Mouse (Mus musculus): ENCODE data around the gene Pithd1.
"Not testable (repeated sequence)": the region's sequence is repeated elsewhere in the genome, so short reads cannot be mapped to it uniquely, and the experiment has no call there.

The Pithd1 gene

GRCm38 (mm10) chr4:135986301-135986942, 642 bp downstream of the Pithd1 start:
- DNase-seq (ENCODE audit: low read depth, low spot score), result peak; percentile 28

DNA sequence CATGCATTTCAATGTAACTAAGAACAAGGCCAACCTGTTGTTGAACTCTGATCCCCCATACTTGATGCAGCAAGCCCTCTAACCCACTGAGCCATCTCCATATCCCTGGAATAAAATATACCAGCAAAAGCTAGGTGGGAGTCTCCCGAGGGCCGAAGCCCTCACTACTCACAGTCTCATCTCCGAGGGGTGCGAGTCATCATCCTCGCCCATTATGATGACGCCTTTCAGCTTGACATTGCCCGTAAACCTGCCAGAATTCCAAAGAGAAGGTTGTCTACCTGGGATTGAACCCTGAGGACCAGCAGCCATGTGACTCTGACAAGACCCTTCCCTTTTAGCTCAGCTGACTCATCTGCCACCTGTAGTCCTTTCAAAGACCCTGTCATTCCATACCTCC, 1.3 kb downstream of the Pithd1 start:
- no peak for DNase-seq (ENCODE audit: low read depth, low spot score)

GRCm38 (mm10) chr4:135985193-135985592, 1.9 kb downstream of the Pithd1 start:
- no peak for DNase-seq (ENCODE audit: low read depth, low spot score)

DNA sequence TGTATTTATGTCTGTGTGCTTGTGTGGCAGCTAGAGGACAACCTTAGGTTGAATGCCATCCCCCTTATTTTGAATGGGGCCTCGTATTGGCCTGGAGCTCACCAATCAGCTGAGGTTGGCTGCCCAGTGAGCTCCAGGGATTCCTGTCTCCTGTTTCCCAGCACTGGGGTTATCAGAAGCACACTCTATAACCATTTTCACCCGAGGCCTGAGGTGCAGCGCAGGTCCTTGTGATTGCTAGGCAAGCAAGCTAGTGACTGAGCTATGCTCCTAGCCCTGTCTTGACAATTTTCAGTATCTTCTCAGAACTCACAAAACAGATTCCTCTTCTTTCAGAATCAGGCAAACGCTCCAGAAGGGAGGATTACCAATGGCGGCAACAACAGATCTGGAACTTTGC, 2.5 kb downstream of the Pithd1 start:
- DNase-seq (ENCODE audit: low read depth, low spot score), result no peak

DNA sequence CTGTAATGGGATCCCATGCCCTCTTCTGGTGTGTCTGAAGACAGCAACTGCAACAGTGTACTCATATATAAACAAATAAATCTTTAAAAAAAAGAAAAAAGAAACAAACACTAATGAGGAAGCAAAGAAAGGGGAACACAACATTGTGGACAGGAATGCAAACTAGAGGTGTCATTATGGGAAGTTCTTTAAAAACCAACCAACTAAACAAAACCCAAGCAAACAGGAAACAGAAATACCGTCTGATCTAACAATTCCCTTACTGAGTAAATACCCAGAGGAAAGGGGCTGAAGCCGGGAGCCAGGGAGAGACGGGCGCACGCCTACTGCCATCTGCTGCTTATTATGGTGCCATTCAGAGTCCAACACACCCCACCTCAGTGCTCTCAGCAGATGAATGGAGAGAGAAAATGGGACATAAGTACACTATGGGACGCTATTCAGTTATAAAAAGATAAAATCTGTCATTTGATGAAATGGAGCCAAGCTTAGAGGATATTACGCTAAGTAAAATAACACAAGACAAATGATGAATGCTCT, 5.5 kb downstream of the Pithd1 start:
- DNase-seq (ENCODE audit: low read depth, low spot score), result no peak

DNA sequence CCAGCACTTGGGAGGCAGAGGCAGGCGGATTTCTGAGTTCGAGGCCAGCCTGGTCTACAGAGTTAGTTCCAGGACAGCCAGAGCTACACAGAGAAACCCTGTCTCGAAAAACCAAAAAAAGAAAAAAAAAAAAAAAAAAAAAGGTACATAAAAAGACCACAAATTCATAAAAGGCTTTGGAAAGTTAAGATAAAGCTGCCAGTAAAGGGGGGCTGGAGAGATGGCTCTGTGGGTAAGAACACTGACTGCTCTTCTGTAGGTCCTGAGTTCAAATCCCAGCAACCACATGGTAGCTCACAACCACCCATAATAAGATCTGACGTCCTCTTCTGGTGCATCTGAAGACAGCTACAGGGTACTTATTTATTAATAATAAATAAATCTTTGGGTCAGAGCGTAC, 6.8 kb downstream of the Pithd1 start:
- not testable (repeated sequence) for DNase-seq (ENCODE audit: low read depth, low spot score)

- no peak for DNase-seq (ENCODE audit: low read depth, low spot score)
These were observed 10.9 kb downstream of the Pithd1 start for GRCm38 (mm10) chr4:135976146-135976545.

DNA sequence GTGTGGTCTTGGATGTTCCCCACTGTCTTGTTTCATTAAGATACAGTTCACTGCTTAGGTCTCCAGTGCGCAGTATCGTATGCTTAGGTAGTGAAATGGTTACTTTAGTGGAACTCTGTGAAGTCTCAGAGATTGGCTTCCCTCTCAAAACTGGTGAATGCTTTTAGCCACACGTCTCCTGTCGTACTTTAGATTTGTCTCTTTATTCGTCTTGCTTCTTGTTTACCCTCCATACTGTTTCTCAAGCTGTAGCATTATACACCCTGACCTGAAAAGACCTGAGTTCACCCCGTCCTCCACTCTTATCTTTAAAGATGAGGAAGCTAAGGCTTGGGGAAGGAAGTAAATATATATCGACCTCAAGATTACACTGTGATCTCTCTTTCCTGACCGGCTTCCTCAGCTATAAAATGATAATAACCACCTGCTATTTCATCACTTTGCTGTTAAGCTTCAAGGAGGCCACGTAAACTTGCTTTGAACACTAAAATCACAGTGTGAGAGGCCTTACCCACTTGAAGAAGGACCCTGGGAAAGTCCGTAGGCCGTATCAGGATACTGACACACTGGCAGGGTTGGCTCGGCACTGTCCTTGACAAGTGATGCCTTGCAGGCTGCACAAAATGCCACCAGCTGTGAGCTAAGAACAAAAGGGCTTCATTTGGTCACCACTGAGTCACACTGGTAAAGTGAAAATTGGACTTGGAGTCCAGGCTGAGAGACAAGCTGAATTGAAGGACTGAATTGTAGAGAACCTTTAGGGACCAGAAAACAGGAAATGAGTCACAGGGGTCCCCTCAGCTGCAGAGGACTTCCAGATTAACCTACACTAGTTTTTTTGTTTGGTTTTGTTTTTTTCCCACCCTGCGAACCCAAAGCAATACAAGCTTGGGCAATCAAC, 13.9 kb downstream of the Pithd1 start:
- peak; percentile 35 for DNase-seq (ENCODE audit: low read depth, low spot score)

DNA sequence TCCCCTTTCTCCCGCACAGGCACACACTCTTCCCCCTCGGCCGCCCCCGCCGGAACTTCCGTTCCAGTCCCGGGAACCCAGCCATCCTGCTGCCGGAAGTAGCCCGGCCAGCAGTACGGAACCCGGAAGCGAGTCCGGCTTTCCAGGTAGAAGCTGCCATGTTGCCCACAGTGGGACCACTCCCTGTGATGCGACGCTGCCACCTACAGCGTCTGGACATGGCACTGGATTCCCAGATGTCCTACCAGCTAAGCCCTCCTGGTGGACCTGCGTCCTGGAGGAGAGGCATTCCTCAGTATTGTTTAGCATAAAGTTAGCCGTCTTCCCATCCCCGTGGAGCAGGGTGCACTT, 14.5 kb downstream of the Pithd1 start, which contains the start of gene Lypla2:
Lypla2 (minus strand) TSS at position 71 of the 351 bp plus-strand sequence.
- peak; percentile 79 for DNase-seq (ENCODE audit: low read depth, low spot score)

GRCm38 (mm10) chr4:135971805-135972555, 15.1 kb downstream of the Pithd1 start:
- no peak for DNase-seq (ENCODE audit: low read depth, low spot score)

- DNase-seq (ENCODE audit: low read depth, low spot score), result no peak
These were observed 16.5 kb downstream of the Pithd1 start for GRCm38 (mm10) chr4:135970585-135970984.

- DNase-seq (ENCODE audit: low read depth, low spot score), result no peak
These were observed 17.9 kb downstream of the Pithd1 start for GRCm38 (mm10) chr4:135969070-135969750.

GRCm38 (mm10) chr4:135968271-135968869, 18.7 kb downstream of the Pithd1 start:
- DNase-seq (ENCODE audit: low read depth, low spot score), result no peak

DNA sequence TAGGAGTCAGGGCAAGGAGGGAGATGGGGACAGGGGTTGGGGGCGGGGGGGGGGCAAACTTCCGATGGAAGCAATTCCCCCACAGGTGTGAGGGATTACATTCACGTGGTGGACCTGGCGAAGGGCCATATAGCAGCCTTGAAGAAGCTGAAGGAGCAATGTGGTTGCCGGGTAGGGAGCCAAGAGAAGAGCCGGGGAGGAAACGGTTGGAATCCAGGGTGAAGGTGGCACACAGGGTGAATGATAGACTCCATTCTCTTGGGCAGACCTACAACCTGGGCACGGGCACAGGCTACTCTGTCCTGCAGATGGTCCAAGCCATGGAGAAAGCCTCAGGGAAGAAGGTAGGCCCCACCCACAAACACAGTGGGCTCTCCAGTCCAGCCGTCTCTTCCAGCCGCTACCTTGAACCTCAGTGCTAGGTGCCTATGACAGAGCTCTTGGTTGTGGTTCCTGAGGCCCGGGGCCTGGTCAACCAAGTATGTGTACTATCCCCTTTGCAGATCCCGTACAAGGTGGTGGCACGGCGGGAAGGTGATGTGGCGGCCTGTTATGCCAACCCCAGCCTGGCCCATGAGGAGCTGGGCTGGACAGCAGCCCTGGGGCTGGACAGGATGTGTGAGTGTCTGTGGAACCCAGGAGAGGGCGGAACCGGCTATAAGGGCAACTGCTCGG, 19.8 kb downstream of the Pithd1 start:
- DNase-seq (ENCODE audit: low read depth, low spot score), result no peak

GRCm38 (mm10) chr4:135966283-135966682, 20.8 kb downstream of the Pithd1 start:
- DNase-seq (ENCODE audit: low read depth, low spot score), result no peak

DNA sequence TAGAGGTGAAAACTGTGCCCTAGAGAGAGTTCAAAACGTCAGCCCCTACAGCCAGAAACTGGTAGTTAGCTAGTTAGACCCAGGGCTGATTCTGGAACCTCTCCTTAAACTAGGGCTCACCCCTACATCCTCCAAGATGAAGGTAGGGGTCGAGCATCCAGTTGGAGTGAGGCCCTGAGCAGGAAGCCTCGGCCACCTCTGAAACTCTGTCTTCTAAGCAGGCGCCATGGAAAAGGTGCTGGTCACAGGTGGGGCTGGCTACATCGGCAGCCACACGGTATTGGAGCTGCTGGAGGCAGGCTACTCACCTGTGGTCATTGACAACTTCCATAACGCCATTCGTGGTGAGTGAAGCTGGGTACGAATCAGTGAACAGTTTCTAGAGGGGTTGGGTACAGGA, 22.0 kb downstream of the Pithd1 start:
- DNase-seq (ENCODE audit: low read depth, low spot score), result no peak

DNA sequence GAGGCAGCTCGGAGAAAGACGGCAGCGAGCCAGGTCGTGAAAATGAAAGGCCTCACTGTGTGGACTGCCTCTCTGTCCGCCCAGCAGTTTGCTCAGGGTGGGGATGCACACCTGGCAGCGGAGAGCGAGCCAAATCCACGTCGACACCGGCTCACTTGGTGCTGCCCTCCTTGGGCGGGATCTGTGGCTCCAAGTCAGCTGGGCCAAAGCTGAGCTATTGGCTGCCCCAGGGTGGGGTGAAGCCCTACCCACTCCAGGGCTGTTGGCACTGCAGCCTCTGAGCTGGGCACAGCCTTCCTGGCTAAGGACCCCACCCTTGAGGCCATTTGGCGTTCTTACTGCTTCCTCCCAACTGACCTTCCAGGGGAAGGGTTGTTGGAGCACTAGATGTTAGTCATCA, 22.6 kb downstream of the Pithd1 start:
- DNase-seq (ENCODE audit: low read depth, low spot score), result peak; percentile 82

DNA sequence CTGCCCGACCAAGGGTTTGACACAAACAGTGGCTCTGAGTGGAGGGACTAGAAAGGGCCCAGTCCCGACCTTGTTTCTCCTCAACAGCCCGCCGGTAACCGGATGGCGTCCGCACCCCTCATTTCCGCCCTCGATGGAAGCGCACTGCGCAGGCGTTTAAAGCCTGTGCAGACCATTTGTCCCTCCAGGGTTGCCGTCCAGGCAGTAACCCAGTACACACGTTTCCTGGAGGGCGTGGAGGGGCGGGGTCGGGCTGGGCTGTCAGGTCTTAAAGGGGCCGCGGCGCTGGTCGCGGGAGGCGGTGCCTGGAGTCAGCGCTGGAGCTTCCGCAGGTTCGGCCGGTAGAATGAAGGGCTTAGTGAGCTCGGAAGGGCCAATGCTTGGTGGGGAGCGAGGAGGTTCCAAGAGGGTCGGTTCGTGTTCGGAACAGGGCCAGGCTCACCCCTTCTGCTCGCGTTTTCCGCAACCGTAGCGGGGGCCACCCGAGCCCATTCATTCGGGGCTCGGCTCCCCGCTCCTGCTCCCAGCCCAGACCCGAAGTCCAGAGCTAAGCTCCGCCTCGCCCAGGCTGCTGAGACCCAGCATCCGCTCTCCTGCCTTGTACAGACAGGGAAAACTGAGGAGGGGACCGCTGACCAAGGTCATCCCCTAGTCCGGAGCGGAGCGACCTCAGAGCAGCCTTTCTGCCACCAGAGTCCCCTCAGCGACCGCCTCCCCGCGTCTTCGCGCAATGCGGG, 23.4 kb downstream of the Pithd1 start, which contains the start of gene Gale:
Gale (plus strand) TSS at position 271 of the 737 bp plus-strand sequence.
- DNase-seq (ENCODE audit: low read depth, low spot score), result peak; percentile 97

DNA sequence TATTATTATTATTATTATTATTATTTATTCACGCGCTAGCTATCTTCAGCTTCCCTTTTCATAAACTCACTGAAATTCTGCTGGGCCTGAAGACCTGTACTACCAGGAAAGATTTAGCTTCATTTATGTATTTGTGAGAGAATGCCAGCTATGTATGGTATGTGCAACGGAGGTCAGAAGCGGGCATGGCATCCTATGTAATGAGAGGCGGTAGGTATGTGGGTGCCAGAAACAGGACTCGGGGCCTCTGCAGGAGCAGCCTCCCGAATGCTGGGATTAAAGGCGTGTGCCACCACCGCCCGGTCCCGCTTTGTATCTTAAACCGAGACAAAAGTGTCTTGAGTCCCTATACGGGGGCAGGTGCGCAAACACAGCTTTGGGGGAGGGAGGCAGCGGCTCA, 24.1 kb downstream of the Pithd1 start:
- DNase-seq (ENCODE audit: low read depth, low spot score), result peak; percentile 55

- DNase-seq (ENCODE audit: low read depth, low spot score), result no peak
These were observed 24.9 kb downstream of the Pithd1 start for GRCm38 (mm10) chr4:135962198-135962597.
